Mouse (Mus musculus) heart, postnatal 0 days (tissue): ENCODE data around the gene Msl1.

ENCODE experiments used
- CTCF ChIP-seq: IDR thresholded peaks from 2 replicates; pipeline ENCODE4 v1.5.1; 2016; ENCODE audit warnings: antibody characterized with exemption, control low read depth, low read depth
- EP300 ChIP-seq: IDR thresholded peaks from 2 replicates; pipeline ENCODE4 v1.6.1; 2016; ENCODE audit warnings: antibody characterized with exemption, low read depth

DNA sequence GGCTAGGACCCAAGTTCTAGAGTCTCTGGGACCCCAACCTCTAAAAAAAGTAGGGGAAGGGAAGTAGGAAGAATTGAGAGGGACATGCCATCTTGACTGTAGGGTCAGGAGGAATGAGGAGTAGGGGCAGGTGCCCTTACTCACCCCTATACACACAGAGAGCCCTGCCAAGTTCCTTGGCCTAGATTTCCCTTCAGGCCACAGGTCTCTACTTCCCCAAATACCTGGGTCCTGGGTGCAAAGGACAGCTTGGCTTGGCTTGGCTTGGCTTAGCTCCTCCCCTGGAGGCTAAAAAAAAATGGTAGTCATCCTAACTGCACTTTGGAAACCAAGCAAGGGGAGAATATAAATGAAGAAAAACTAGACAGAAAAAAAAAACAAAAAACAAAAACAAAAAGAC lies 30.6 kb upstream of the Msl1 start:
- TF ChIP-seq EP300 (no peak), CTCF (no peak)
